Mouse (Mus musculus) forelimb bud, embryonic 11.5 days (tissue): Measurements from ENCODE around the gene Zfp644.

Source experiments
- DNase-seq: peaks from one replicate; pipeline ENCODE4 v3.0.0-alpha.2; 2012; ENCODE audit warnings: low read depth, low spot score

Gene Zfp644

GRCm38 (mm10) chr5:106594388-106594787 lies 102.7 kb downstream of the Zfp644 start:
- no peak for DNase-seq

- DNase-seq = no peak
Observed at GRCm38 (mm10) chr5:106590686-106591085, 106.4 kb downstream of the Zfp644 start.

- DNase-seq = no peak
Observed at GRCm38 (mm10) chr5:106589670-106590069, 107.4 kb downstream of the Zfp644 start.

- no peak for DNase-seq
Observed at GRCm38 (mm10) chr5:106589006-106589405, 108.1 kb downstream of the Zfp644 start.

- no peak for DNase-seq
Observed at GRCm38 (mm10) chr5:106580943-106581342, 116.1 kb downstream of the Zfp644 start.

GRCm38 (mm10) chr5:106577237-106577888 lies 119.7 kb downstream of the Zfp644 start:
- no peak for DNase-seq

GRCm38 (mm10) chr5:106575098-106575497 lies 122.0 kb downstream of the Zfp644 start:
- DNase-seq = no peak

GRCm38 (mm10) chr5:106574560-106574946 lies 122.5 kb downstream of the Zfp644 start:
- peak; percentile 72 for DNase-seq

GRCm38 (mm10) chr5:106573742-106574559 lies 123.1 kb downstream of the Zfp644 start:
- DNase-seq = no peak
